Mouse (Mus musculus): ENCODE measurements at regions not wholly inside any gene's neighbourhood (a gene's known extent, or its start where the extent isn't known, plus 50 kb on each side); places are given as distances from the start of the nearest gene placed in this dataset.

DNA sequence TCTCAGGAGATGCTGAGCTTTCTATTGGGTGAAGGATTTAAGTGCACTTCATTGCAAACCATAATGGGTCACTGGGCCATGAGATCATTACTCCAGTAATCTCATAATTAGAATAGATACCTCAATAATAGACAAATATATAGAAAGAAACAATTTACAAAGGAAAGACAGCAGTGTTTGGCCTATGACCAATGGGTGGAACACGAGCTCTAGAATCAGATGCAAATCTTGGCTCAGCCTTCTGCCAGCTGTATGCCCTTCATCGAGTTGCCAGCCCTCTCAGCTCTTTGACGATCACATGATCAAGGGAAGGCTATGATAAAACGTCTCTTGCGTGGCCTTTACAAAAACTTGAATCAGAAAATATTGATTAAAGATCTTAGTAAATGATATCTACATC is 92.9 kb upstream of the Dapk1 start:
- DNase-seq (ENCODE audit: low spot score in 2 of 2): no peak

- no peak for DNase-seq (ENCODE audit: low spot score in 2 of 2)
Observed at GRCm38 (mm10) chr13:60511101-60511500, 90.6 kb upstream of the Dapk1 start.

- no peak for DNase-seq (ENCODE audit: low spot score in 2 of 2)
Observed at GRCm38 (mm10) chr13:60511628-60512027, 90.1 kb upstream of the Dapk1 start.

- DNase-seq (ENCODE audit: low spot score in 2 of 2): no peak
Observed at GRCm38 (mm10) chr13:60513756-60514155, 88.0 kb upstream of the Dapk1 start.

GRCm38 (mm10) chr13:60514806-60515205 is 86.9 kb upstream of the Dapk1 start:
- no peak for DNase-seq (ENCODE audit: low spot score in 2 of 2)

GRCm38 (mm10) chr13:60518010-60518409 is 83.7 kb upstream of the Dapk1 start:
- DNase-seq (ENCODE audit: low spot score in 2 of 2): no peak

DNA sequence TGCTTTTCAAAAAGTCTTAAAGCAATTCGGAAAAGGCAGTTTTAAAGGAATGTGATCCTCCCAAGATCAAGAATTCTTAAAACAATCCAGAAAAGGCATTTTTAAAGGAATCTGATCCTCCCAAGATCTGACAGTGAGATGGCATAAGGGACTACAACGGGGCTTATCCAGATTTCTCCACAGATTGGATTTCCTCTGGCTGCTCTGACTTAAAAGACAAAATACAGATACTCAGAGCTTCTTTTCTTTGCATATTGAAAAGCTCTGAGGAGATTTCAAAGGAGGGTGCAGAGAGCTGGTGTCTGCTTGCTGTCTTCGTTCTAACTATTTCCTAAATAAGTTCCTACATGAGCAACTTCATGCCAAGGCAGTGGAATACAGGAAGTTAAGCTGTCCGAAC is 82.0 kb upstream of the Dapk1 start:
- no peak for DNase-seq (ENCODE audit: low spot score in 2 of 2)

DNA sequence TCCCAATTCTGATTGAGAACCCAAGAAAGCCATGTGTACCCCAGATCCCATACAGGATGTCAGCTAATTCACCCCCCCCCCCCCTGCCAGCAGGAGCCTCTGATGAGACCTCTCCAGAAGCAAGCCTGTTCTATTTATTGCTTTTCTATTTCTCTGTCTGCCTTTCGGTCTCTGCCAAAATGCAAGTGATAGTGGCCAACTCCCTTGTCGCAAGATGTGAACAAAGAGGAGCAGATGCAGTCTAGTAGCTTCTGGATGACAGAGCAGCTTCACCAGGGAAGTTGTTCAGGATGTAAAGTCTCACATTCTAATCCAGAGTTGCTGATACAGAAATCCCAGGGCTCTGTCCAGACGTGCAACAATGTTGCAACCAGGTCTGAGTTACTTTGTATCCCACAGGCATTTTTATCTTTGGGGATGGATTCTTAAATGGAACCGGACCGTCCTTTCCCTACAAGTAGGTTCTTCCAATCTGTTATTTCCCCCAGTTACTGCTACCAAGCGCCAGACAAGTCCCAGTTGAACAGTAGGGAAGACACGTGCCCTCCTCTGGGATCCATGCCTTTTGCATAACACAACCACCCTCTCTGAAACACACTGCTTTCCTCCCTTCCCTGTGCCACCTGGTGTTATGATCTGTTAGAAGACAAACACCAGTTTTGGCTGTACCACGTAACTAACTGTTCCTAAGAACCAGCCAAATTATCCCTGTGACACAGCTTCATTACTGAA is 78.9 kb upstream of the Dapk1 start:
- DNase-seq (ENCODE audit: low spot score in 2 of 2): peak; percentile 46 to 69

GRCm38 (mm10) chr13:60527806-60528205 is 73.9 kb upstream of the Dapk1 start:
- DNase-seq (ENCODE audit: low spot score in 2 of 2): no peak

GRCm38 (mm10) chr13:60528819-60529218 is 72.9 kb upstream of the Dapk1 start:
- no peak for DNase-seq (ENCODE audit: low spot score in 2 of 2)

- DNase-seq (ENCODE audit: low spot score in 2 of 2): no peak
Observed at GRCm38 (mm10) chr13:60529381-60530069, 72.2 kb upstream of the Dapk1 start.

DNA sequence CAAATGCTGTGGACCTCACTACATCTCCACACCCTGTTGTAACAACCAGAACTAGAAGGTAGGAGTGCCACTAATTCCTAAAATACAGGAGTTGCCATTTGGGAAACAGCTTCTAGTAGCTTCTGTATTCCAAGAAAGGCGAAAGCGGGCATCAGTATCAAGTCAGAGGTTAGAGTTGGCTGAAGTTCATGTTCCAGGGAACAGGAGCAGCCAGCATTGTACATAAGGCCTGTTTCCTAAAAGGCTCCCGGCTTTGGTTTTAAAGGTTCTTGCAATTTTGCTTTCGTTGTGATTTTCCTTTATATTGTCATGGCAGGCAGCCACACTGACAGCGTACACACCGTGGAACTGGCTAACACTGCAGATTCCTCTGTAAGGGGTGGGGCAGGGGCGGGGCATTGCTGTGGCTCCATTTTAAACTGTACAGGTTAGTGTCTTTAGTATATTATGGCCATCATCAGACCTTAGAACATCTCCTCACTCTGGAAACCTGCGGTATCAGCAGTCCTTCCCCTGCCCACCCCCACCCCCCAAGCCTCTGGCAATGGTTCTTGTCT is 67.8 kb upstream of the Dapk1 start:
- no peak for DNase-seq (ENCODE audit: low spot score in 2 of 2)

GRCm38 (mm10) chr13:60534501-60534900 is 67.2 kb upstream of the Dapk1 start:
- DNase-seq (ENCODE audit: low spot score in 2 of 2): no peak

DNA sequence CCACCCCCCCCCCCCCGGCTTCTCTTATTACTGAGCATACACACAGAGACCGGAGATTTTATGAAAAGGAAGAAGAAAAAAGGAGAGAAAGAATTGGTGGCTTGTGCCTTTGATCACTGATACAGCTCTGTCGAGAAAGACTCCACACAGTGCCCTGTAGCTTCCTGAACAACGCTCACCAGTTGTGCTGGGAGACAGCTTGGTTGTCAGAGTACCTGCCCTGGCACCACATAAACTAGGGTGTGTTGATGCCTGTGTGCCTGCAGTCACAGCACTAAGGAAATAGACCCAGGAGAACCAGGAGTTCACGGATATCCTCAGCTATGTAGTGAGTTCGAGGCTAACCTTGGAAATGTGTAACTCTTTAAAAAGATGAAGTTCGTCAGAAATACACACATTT is 66.7 kb upstream of the Dapk1 start:
- no peak for DNase-seq (ENCODE audit: low spot score in 2 of 2)

DNA sequence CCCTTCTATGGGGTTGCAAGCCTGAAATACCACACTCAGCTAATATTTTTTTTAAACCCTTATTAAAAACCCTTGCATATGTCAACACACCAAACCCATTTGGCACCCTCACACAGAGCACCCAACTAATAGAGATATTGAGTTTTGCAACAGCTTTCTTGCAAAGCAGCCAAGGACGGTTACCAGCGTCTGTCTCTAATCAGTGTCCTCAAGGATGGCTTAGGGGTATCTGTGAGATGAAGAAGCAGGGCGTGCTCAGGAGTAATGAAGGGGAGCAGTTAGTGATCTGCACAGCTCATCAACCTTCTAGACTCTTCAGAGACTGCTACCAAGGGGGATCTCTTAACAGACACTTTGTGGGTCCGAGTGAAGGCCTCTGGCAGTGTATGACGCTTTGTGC is 65.0 kb upstream of the Dapk1 start:
- DNase-seq (ENCODE audit: low spot score in 2 of 2): no peak

DNA sequence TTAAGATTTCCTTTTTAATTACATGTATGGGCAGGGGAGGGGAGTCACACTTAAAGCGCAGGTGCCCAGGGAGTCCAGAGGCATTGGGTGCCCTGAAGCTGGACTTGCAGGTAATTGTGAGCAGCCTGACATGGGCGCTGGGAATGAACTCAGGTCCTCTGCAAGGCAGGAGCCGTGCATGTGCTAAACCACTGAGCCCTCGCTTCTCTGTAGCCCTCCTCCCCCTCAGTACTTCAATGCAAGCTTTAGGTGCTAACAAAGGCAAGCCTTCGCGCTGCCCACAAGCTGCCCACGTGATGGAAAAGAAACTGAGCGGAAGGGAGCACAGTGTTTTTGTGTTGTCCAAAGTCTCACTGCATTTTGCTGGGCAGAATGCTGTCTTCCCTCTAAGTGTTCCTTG is 63.6 kb upstream of the Dapk1 start:
- DNase-seq (ENCODE audit: low spot score in 2 of 2): no peak

DNA sequence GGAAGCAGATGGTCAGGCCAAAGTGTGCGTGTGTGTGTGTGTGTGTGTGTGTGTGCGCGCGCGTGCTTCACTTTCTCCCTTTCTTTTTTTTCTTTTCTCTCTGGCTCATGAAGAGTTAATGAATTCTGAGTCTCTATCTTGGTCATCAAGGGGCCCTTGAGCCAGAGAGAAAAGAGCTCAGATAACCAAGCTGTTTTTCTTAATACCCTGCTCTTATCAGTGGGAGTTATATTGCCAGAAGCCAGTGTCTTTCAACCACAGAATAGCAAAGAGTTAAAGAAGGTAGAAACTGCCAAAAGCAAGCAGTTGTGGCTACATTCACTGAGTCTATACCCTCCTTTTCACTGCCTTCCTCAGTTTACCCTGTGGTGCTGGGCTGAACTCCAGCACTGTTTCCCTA is 60.6 kb upstream of the Dapk1 start:
- DNase-seq (ENCODE audit: low spot score in 2 of 2): no peak

DNA sequence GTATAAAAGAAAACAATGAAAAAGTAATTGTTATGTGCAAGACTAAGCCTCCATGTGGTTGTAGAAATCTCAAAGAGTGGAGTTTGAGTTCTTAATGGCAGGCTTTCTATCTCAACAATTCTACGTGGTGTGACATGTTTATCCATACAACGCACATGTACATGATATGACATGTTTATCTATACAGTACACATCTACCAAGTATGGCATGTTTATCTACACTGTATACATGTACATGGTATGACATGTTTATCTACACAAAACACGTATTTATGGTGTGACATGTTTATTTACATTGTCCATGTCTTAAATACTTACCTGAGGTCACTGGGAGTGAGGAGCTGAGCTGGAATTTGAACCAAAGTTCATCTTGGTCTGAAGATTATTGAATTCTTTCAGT is 57.4 kb upstream of the Dapk1 start:
- no peak for DNase-seq (ENCODE audit: low spot score in 2 of 2)

GRCm38 (mm10) chr13:60545999-60546733 is 55.6 kb upstream of the Dapk1 start:
- no peak for DNase-seq (ENCODE audit: low spot score in 2 of 2)
